Mouse (Mus musculus): ENCODE measurements around the gene Scnn1a. TPM values are rescaled to one million over a fixed set of nuclear protein-coding genes. Genes with fewer than 3 reads are reported as not detected.

Gene Scnn1a
- total and polyA plus RNA-seq, 2 experiments from 2014 or later, result 0.46 TPM

DNA sequence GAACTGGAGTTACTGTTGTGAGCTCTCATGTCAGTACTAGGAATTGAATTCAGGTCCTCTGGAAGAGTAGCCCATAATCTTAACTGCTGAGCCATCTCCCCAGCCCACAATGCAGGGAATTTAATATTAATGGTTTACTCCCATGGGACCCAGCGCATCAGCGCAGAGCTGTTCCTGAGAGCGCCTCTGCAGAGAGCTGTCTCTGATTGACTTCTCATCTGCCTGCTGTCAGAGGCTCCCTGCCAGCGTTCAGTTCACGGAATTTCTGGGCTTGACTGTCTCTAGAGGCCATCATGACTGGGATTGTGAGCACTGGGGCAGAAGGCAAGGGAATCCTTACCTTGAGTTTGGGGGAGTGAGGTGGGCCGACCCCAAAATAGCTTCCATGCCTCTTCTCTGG lies 56.6 kb downstream of the Scnn1a start:
- Histone ChIP-seq H3K4me3 (ENCODE audit: low read depth, low read length) (no peak overlapping the region), H3K4me2 (ENCODE audit: low read depth, low read length) (no peak overlapping the region), H3K27me3 (ENCODE audit: control insufficient read depth, insufficient read depth, low read length) (peaks cover 72% of the 10 kb centered on the region), H3K27ac (ENCODE audit: low read depth) (no peak overlapping the region), H3K4me1 (ENCODE audit: control insufficient read depth, insufficient read depth) (peaks cover 13% of the 10 kb centered on the region), H3K36me3 (replicated peaks; ENCODE audit: control insufficient read depth, insufficient read depth, low read length) (no peaks in the 10 kb centered on the region), H3K9ac (replicated peaks; ENCODE audit: low read depth, low read length) (no peak overlapping the region), H3K9me3 (replicated peaks; ENCODE audit: control insufficient read depth, low read length) (no peaks in the 10 kb centered on the region)
- DNase-seq (ENCODE audit: low spot score), result no peak
- no peak for ATAC-seq (ENCODE audit: insufficient read depth, low read depth)
- TF ChIP-seq EP300 (IDR thresholded peaks at IDR 0.05; ENCODE audit: low read depth) (no peak), CTCF (IDR thresholded peaks at IDR 0.05; ENCODE audit: low read depth) (no peak)
- 47% methylated on average over 6 of the region's 6 CpGs for WGBS

GRCm38 (mm10) chr6:125377582-125378451 lies 57.4 kb downstream of the Scnn1a start:
- DNase-seq (ENCODE audit: low spot score) (no peak), ATAC-seq (ENCODE audit: insufficient read depth, low read depth) (no peak; the same call in 1 of the 2 replicates)
- Histone ChIP-seq H3K27ac (ENCODE audit: low read depth) (no peak overlapping the region), H3K9ac (replicated peaks; ENCODE audit: low read depth, low read length) (no peak overlapping the region), H3K27me3 (ENCODE audit: control insufficient read depth, insufficient read depth, low read length) (peaks cover 71% of the 10 kb centered on the region), H3K36me3 (replicated peaks; ENCODE audit: control insufficient read depth, insufficient read depth, low read length) (no peaks in the 10 kb centered on the region), H3K9me3 (replicated peaks; ENCODE audit: control insufficient read depth, low read length) (no peaks in the 10 kb centered on the region), H3K4me1 (ENCODE audit: control insufficient read depth, insufficient read depth) (peaks cover 13% of the 10 kb centered on the region), H3K4me3 (ENCODE audit: low read depth, low read length) (no peak overlapping the region), H3K4me2 (ENCODE audit: low read depth, low read length) (no peak overlapping the region)
- TF ChIP-seq CTCF (IDR thresholded peaks at IDR 0.05; ENCODE audit: low read depth) (no peak), EP300 (IDR thresholded peaks at IDR 0.05; ENCODE audit: low read depth) (no peak)
- 37% methylated on average over 16 of the region's 16 CpGs for WGBS

- peaks cover 13% of the 10 kb centered on the region for H3K4me1 ChIP-seq (ENCODE audit: control insufficient read depth, insufficient read depth)
- H3K9ac ChIP-seq (replicated peaks; ENCODE audit: low read depth, low read length), result no peak overlapping the region
- H3K4me3 ChIP-seq (ENCODE audit: low read depth, low read length), result no peak overlapping the region
- 17% methylated on average over 6 of the region's 6 CpGs for WGBS
- peaks cover 70% of the 10 kb centered on the region for H3K27me3 ChIP-seq (ENCODE audit: control insufficient read depth, insufficient read depth, low read length)
- ATAC-seq (ENCODE audit: insufficient read depth, low read depth) (no peak), DNase-seq (ENCODE audit: low spot score) (no peak)
- no peak for TF ChIP-seq EP300 (IDR thresholded peaks at IDR 0.05; ENCODE audit: low read depth)
- TF ChIP-seq CTCF (IDR thresholded peaks at IDR 0.05; ENCODE audit: low read depth), result no peak
- no peak overlapping the region for H3K4me2 ChIP-seq (ENCODE audit: low read depth, low read length)
- H3K36me3 ChIP-seq (replicated peaks; ENCODE audit: control insufficient read depth, insufficient read depth, low read length), result no peaks in the 10 kb centered on the region
- H3K27ac ChIP-seq (ENCODE audit: low read depth), result no peak overlapping the region
- no peaks in the 10 kb centered on the region for H3K9me3 ChIP-seq (replicated peaks; ENCODE audit: control insufficient read depth, low read length)
Observed at GRCm38 (mm10) chr6:125378621-125379020, 58.2 kb downstream of the Scnn1a start.

GRCm38 (mm10) chr6:125379781-125380180 lies 59.3 kb downstream of the Scnn1a start:
- no peak overlapping the region for H3K9ac ChIP-seq (replicated peaks; ENCODE audit: low read depth, low read length)
- 4% methylated on average over 8 of the region's 9 CpGs for WGBS
- ATAC-seq (ENCODE audit: insufficient read depth, low read depth) (no peak), DNase-seq (ENCODE audit: low spot score) (no peak)
- peaks cover 13% of the 10 kb centered on the region for H3K4me1 ChIP-seq (ENCODE audit: control insufficient read depth, insufficient read depth)
- no peaks in the 10 kb centered on the region for H3K9me3 ChIP-seq (replicated peaks; ENCODE audit: control insufficient read depth, low read length)
- H3K4me2 ChIP-seq (ENCODE audit: low read depth, low read length), result peak overlapping the region; percentile 50
- no peak for TF ChIP-seq CTCF (IDR thresholded peaks at IDR 0.05; ENCODE audit: low read depth)
- TF ChIP-seq EP300 (IDR thresholded peaks at IDR 0.05; ENCODE audit: low read depth), result no peak
- peak overlapping the region; percentile 27; the same call in 1 of the 2 replicates for H3K4me3 ChIP-seq (ENCODE audit: low read depth, low read length)
- no peak overlapping the region for H3K27ac ChIP-seq (ENCODE audit: low read depth)
- no peaks in the 10 kb centered on the region for H3K36me3 ChIP-seq (replicated peaks; ENCODE audit: control insufficient read depth, insufficient read depth, low read length)
- peaks cover 68% of the 10 kb centered on the region for H3K27me3 ChIP-seq (ENCODE audit: control insufficient read depth, insufficient read depth, low read length)

GRCm38 (mm10) chr6:125380372-125381360 lies 60.2 kb downstream of the Scnn1a start, which contains the start of gene Plekhg6:
Gene Plekhg6 (minus strand): TSS chr6:125380793.
- no peak for ATAC-seq (ENCODE audit: insufficient read depth, low read depth)
- peaks cover 61% of the 10 kb centered on the region for H3K27me3 ChIP-seq (ENCODE audit: control insufficient read depth, insufficient read depth, low read length)
- H3K36me3 ChIP-seq (replicated peaks; ENCODE audit: control insufficient read depth, insufficient read depth, low read length), result no peaks in the 10 kb centered on the region

More at GRCm38 (mm10) chr6:125380372-125381360, 60.2 kb downstream of the Scnn1a start, which contains the start of gene Plekhg6:
- peak within 1 kb of the TSS; percentile 27 for H3K4me3 ChIP-seq (ENCODE audit: low read depth, low read length)
- WGBS, result 6% methylated on average over 39 of the region's 40 CpGs
- no peak for DNase-seq (ENCODE audit: low spot score)
- no peak within 1 kb of the TSS for H3K27ac ChIP-seq (ENCODE audit: low read depth)
- peak within 1 kb of the TSS; percentile 50 for H3K4me2 ChIP-seq (ENCODE audit: low read depth, low read length)
- peaks cover 13% of the 10 kb centered on the region for H3K4me1 ChIP-seq (ENCODE audit: control insufficient read depth, insufficient read depth)
- H3K9ac ChIP-seq (replicated peaks; ENCODE audit: low read depth, low read length), result no peak within 1 kb of the TSS
- H3K9me3 ChIP-seq (replicated peaks; ENCODE audit: control insufficient read depth, low read length), result no peaks in the 10 kb centered on the region
- TF ChIP-seq EP300 (IDR thresholded peaks at IDR 0.05; ENCODE audit: low read depth) (no peak), CTCF (IDR thresholded peaks at IDR 0.05; ENCODE audit: low read depth) (no peak)

All from heart, postnatal 0 days (tissue).